Mouse (Mus musculus): ENCODE data around the gene Pde3a. TPM values are rescaled to one million over a fixed set of nuclear protein-coding genes. Genes with fewer than 3 reads are reported as not detected.
"Not testable (repeated sequence)": the region's sequence is repeated elsewhere in the genome, so short reads cannot be mapped to it uniquely, and the experiment has no call there.

Gene Pde3a
- polyA plus RNA-seq, 1 experiment from 2014 or later, result 2.4 TPM

DNA sequence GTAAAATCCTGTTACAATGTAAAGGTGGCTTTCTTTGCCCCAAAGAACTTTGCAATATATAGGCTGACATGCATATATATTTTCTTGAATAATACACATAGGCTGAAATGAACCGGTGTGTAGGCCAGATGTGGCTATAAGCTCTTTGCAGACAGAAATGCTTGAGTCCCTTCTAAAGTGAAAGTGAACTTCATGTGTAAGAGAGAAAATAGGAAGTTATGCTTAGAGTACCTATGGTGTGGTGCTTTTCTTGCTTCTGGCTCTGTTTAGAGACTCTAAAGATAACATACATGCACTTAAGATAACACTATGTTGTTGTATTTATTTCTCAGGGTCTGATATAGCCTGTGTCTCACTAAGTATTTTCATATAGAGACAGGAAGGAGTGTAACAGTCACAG, 58.3 kb downstream of the Pde3a start:
- Histone ChIP-seq H3K9me3 (replicated peaks) (no peaks in the 10 kb centered on the region), H3K27ac (replicated peaks) (no peak overlapping the region), H3K4me3 (replicated peaks) (no peak overlapping the region), H3K4me1 (no peaks in the 10 kb centered on the region), H3K27me3 (replicated peaks) (no peaks in the 10 kb centered on the region), H3K9ac (replicated peaks) (no peak overlapping the region), H3K36me3 (no peaks in the 10 kb centered on the region), H3K4me2 (no peak overlapping the region)
- ATAC-seq (ENCODE audit: low FRiP score), result no peak
- WGBS, result 87% methylated on average over 1 of the region's 1 CpGs

- WGBS, result 77% methylated on average over 2 of the region's 2 CpGs
- no peak for ATAC-seq (ENCODE audit: low FRiP score)
Observed at GRCm38 (mm10) chr6:141308451-141308850, 59.4 kb downstream of the Pde3a start.

DNA sequence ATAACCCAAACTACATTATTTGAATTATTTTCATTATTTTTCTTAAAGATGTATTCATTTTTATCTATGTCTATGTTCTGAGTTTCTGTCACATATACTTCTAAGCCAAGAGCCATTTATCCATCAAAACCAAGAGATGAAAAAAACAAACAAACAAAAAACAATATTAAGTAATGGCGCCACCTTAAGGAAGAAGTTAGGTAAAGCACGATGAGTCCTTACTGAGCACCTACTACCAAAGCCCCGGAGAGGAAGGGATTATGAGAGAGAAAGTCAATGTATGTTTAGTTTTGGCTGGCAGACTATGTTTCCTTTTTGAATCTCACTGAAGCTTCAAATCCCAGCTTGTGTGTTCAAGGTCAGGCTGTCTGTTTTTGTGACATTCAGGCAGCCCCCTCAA, 60.8 kb downstream of the Pde3a start:
- Histone ChIP-seq H3K27ac (replicated peaks) (no peak overlapping the region), H3K9me3 (replicated peaks) (no peaks in the 10 kb centered on the region), H3K4me1 (no peaks in the 10 kb centered on the region), H3K4me2 (no peak overlapping the region), H3K9ac (replicated peaks) (no peak overlapping the region), H3K4me3 (replicated peaks) (no peak overlapping the region), H3K36me3 (no peaks in the 10 kb centered on the region), H3K27me3 (replicated peaks) (no peaks in the 10 kb centered on the region)
- ATAC-seq (ENCODE audit: low FRiP score), result no peak
- 49% methylated on average over 3 of the region's 3 CpGs for WGBS

More at GRCm38 (mm10) chr6:141308451-141308850, 59.4 kb downstream of the Pde3a start:
- Histone ChIP-seq H3K9me3 (replicated peaks) (no peaks in the 10 kb centered on the region), H3K4me2 (no peak overlapping the region), H3K27me3 (replicated peaks) (no peaks in the 10 kb centered on the region), H3K9ac (replicated peaks) (no peak overlapping the region), H3K4me3 (replicated peaks) (no peak overlapping the region), H3K36me3 (no peaks in the 10 kb centered on the region), H3K27ac (replicated peaks) (no peak overlapping the region), H3K4me1 (no peaks in the 10 kb centered on the region)

DNA sequence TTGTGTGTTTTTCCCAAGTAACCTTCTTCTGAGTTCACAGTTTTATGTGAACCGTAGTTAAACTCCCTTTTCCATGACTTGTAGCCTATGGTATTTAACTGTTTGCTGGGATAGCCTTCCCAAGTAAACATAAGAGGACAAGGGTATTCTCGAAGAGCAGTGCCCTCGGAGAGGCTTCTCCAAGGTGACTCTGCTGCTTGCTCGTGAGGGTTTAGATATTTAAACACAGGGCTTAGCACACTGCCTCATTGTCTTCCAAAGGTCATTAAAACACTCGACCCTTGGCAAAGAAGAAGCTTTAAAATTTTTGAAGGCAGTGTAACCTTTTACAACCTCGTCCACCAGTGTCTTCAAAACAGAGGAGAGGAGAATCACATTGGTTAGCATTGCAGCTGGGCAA, 61.3 kb downstream of the Pde3a start:
- no peak for ATAC-seq (ENCODE audit: low FRiP score)
- no peaks in the 10 kb centered on the region for H3K4me1 ChIP-seq
- no peak overlapping the region for H3K9ac ChIP-seq (replicated peaks)
- H3K27ac ChIP-seq (replicated peaks), result no peak overlapping the region
- H3K9me3 ChIP-seq (replicated peaks), result no peaks in the 10 kb centered on the region
- 37% methylated on average over 6 of the region's 6 CpGs for WGBS
- H3K27me3 ChIP-seq (replicated peaks), result no peaks in the 10 kb centered on the region
- H3K4me2 ChIP-seq, result no peak overlapping the region
- no peaks in the 10 kb centered on the region for H3K36me3 ChIP-seq
- no peak overlapping the region for H3K4me3 ChIP-seq (replicated peaks)

DNA sequence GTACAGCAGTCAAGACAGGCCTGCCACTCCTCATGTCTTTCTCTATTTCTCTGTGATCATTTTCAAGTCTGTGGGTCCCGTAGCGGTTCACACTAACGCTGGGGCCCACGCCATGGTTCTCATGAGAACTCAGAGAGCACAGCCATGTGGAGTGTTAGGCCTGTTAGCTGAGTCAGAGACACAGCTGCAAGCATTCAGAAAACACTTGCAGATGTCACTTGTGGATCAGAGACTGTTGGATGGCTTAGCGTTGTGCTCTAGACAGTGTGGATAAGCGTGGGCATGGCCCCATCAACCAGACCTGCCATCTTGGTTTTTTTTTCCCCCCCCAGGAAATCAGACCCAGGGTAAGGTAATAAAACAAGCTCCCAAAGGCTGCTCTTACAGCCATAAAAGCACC, 62.5 kb downstream of the Pde3a start:
- WGBS, result 90% methylated on average over 6 of the region's 6 CpGs
- ATAC-seq (ENCODE audit: low FRiP score), result no peak
- Histone ChIP-seq H3K4me3 (replicated peaks) (no peak overlapping the region), H3K4me1 (no peaks in the 10 kb centered on the region), H3K9ac (replicated peaks) (no peak overlapping the region), H3K27me3 (replicated peaks) (no peaks in the 10 kb centered on the region), H3K4me2 (no peak overlapping the region), H3K9me3 (replicated peaks) (no peaks in the 10 kb centered on the region), H3K36me3 (no peaks in the 10 kb centered on the region), H3K27ac (replicated peaks) (no peak overlapping the region)

DNA sequence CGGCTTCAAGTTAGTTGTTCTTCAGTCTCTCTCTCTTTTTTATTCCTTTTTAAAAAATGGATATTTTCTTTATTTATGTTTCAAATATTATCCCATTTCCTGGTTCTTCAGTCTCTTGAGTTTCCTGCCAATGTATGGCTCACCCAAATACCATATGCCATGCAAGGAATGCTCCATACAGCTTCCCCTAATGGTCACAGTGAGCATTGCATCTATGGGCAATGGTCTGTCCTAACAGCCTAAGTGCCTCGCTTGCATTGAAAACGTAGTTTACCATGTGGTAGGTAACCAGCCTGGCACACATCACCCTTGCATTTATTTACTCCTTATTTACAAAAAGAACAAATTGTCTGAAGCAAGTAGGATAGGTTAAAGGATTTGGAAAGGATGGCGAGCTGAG, 64.0 kb downstream of the Pde3a start:
- Histone ChIP-seq H3K4me3 (replicated peaks) (no peak overlapping the region), H3K9ac (replicated peaks) (no peak overlapping the region), H3K9me3 (replicated peaks) (no peaks in the 10 kb centered on the region), H3K4me2 (no peak overlapping the region), H3K4me1 (no peaks in the 10 kb centered on the region), H3K27me3 (replicated peaks) (no peaks in the 10 kb centered on the region), H3K36me3 (no peaks in the 10 kb centered on the region), H3K27ac (replicated peaks) (no peak overlapping the region)
- 96% methylated on average over 4 of the region's 4 CpGs for WGBS
- no peak for ATAC-seq (ENCODE audit: low FRiP score)

DNA sequence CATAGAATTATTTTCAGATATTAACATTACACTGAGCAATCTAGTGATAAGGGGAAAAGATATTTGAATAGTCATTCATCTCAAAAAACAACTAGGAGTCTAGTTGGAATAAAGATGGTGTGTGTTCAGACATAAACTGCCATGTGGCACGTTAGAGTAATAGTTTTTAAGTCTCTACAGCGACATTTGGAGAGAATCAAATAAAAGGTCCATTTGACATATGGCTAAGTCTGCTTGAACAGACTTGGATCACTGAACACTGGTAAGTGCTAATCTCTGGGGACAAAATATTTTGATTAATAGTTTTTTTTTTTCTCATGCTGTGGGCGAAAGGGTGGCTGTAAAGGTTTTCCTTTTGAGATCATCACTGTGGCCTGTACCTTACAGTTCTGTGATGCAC, 69.4 kb downstream of the Pde3a start:
- Histone ChIP-seq H3K4me2 (no peak overlapping the region), H3K27me3 (replicated peaks) (no peaks in the 10 kb centered on the region), H3K9ac (replicated peaks) (no peak overlapping the region), H3K4me3 (replicated peaks) (no peak overlapping the region), H3K36me3 (no peaks in the 10 kb centered on the region), H3K9me3 (replicated peaks) (no peaks in the 10 kb centered on the region), H3K27ac (replicated peaks) (no peak overlapping the region), H3K4me1 (no peaks in the 10 kb centered on the region)
- 60% methylated on average over 3 of the region's 3 CpGs for WGBS
- no peak for ATAC-seq (ENCODE audit: low FRiP score)

- Histone ChIP-seq H3K36me3 (no peaks in the 10 kb centered on the region), H3K9ac (replicated peaks) (no peak overlapping the region), H3K4me3 (replicated peaks) (no peak overlapping the region), H3K4me2 (no peak overlapping the region), H3K27ac (replicated peaks) (no peak overlapping the region), H3K4me1 (no peaks in the 10 kb centered on the region), H3K9me3 (replicated peaks) (no peaks in the 10 kb centered on the region), H3K27me3 (replicated peaks) (no peaks in the 10 kb centered on the region)
- no peak for ATAC-seq (ENCODE audit: low FRiP score)
- WGBS, result 92% methylated on average over 3 of the region's 3 CpGs
Observed at GRCm38 (mm10) chr6:141321253-141321652, 72.2 kb downstream of the Pde3a start.

DNA sequence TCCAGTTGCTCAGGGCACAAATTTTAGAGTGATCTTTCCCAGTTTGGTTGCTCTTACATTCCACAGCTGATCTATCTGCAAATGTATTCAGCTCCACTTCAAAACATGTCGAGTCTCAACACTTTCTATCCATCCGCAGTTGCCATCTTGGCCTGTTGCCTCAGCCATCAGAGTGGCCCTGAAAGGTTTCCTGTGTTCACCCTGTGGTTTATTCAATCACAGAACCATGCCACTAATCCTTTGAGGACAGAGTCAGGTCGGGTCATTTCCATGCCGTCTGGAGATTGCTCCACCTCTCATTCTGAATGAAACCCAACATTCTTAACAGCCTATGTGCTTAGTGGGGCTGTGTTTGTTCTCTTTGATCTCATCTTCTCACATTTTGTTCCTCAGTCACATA, 73.9 kb downstream of the Pde3a start:
- H3K27ac ChIP-seq (replicated peaks), result no peak overlapping the region
- no peaks in the 10 kb centered on the region for H3K36me3 ChIP-seq
- no peaks in the 10 kb centered on the region for H3K9me3 ChIP-seq (replicated peaks)
- no peak overlapping the region for H3K4me3 ChIP-seq (replicated peaks)
- no peaks in the 10 kb centered on the region for H3K27me3 ChIP-seq (replicated peaks)
- H3K4me2 ChIP-seq, result no peak overlapping the region
- H3K9ac ChIP-seq (replicated peaks), result no peak overlapping the region
- H3K4me1 ChIP-seq, result no peaks in the 10 kb centered on the region
- 69% methylated on average over 4 of the region's 4 CpGs for WGBS
- ATAC-seq (ENCODE audit: low FRiP score), result no peak

GRCm38 (mm10) chr6:141327134-141327533, 78.1 kb downstream of the Pde3a start:
- not testable (repeated sequence) for H3K4me3 ChIP-seq (replicated peaks); H3K4me1 ChIP-seq; H3K27ac ChIP-seq (replicated peaks); H3K9ac ChIP-seq (replicated peaks); H3K4me2 ChIP-seq; H3K27me3 ChIP-seq (replicated peaks); H3K9me3 ChIP-seq (replicated peaks); ATAC-seq (ENCODE audit: low FRiP score); H3K36me3 ChIP-seq
- 97% methylated on average over 2 of the region's 2 CpGs for WGBS

GRCm38 (mm10) chr6:141328071-141328470, 79.0 kb downstream of the Pde3a start:
- no peak overlapping the region for H3K4me2 ChIP-seq
- WGBS, result 84% methylated on average over 3 of the region's 3 CpGs

DNA sequence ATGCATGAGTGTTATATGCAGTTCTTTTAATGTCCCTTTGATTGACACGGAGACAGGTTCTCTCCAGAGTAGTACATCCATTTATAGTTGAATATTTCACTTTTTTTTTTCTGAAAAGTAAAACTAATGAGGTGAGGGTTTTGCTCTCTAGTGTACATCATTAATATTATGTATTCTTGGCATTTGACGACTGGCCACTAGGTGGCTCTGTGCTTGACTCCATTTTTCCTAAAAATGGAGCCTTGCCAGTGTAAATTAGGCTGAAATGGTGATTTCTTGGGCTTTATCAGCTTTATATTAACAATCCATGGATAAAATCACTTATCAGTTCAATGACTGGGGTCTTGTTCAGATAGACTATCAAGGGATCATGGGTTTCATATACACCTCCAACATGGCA, 82.4 kb downstream of the Pde3a start:
- no peaks in the 10 kb centered on the region for H3K4me1 ChIP-seq
- H3K4me3 ChIP-seq (replicated peaks), result no peak overlapping the region
- H3K9me3 ChIP-seq (replicated peaks), result no peaks in the 10 kb centered on the region
- ATAC-seq (ENCODE audit: low FRiP score), result no peak
- H3K27me3 ChIP-seq (replicated peaks), result no peaks in the 10 kb centered on the region
- H3K36me3 ChIP-seq, result no peaks in the 10 kb centered on the region
- H3K4me2 ChIP-seq, result no peak overlapping the region
- H3K9ac ChIP-seq (replicated peaks), result no peak overlapping the region
- 62% methylated on average over 2 of the region's 2 CpGs for WGBS
- no peak overlapping the region for H3K27ac ChIP-seq (replicated peaks)

More at GRCm38 (mm10) chr6:141328071-141328470, 79.0 kb downstream of the Pde3a start:
- no peak overlapping the region for H3K9ac ChIP-seq (replicated peaks)
- ATAC-seq (ENCODE audit: low FRiP score), result no peak
- H3K27ac ChIP-seq (replicated peaks), result no peak overlapping the region
- no peaks in the 10 kb centered on the region for H3K4me1 ChIP-seq
- H3K27me3 ChIP-seq (replicated peaks), result no peaks in the 10 kb centered on the region
- H3K4me3 ChIP-seq (replicated peaks), result no peak overlapping the region
- no peaks in the 10 kb centered on the region for H3K36me3 ChIP-seq
- no peaks in the 10 kb centered on the region for H3K9me3 ChIP-seq (replicated peaks)

GRCm38 (mm10) chr6:141332613-141333165, 83.6 kb downstream of the Pde3a start:
- Histone ChIP-seq H3K4me3 (replicated peaks) (no peak overlapping the region), H3K36me3 (no peaks in the 10 kb centered on the region), H3K27me3 (replicated peaks) (no peaks in the 10 kb centered on the region), H3K4me2 (no peak overlapping the region), H3K9ac (replicated peaks) (no peak overlapping the region), H3K4me1 (no peaks in the 10 kb centered on the region), H3K27ac (replicated peaks) (no peak overlapping the region), H3K9me3 (replicated peaks) (no peaks in the 10 kb centered on the region)
- WGBS, result 84% methylated on average over 4 of the region's 4 CpGs
- no peak for ATAC-seq (ENCODE audit: low FRiP score)
